Mouse (Mus musculus): ENCODE results near the gene Gltpd2. TPM values are rescaled to one million over a fixed set of nuclear protein-coding genes. Genes with fewer than 3 reads are reported as not detected.
"Not testable (repeated sequence)": the region's sequence is repeated elsewhere in the genome, so short reads cannot be mapped to it uniquely, and the experiment has no call there.

Gltpd2 gene
- polyA plus RNA-seq, 1 experiment from 2014 or later, result 1.1 TPM

DNA sequence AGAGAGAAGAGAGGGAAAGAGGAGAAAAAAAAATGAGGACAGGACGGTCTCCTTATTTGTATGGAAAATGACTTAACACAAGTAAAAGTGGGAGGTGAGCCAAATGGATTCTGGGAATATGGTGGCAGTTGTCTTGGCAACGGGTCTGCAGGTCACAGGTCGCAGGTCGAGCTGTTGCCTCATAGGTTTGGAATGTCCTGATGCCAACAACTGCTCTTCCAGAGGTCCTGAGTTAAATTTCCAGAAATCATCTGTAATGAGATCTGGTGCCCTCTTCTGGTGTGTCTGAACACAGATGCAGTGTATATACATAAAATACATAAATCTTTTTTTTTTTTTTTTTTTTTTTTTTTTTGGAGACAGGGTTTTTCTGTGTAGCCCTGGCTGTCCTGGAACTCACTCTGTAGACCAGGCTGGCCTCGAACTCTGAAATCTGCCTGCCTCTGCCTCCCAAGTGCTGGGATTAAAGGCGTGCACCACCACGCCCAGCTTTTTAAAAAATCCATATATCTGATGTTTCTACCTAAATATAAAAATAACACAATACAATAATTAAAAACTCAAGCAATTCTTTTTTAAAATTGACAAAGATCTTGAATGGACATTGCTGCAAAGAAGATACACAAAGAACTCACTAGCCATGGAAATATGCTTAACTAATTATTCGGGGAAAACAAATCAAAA, 4.5 kb downstream of the Gltpd2 start:
- not testable (repeated sequence) for H3K27me3 ChIP-seq; H3K9ac ChIP-seq; H3K9me3 ChIP-seq (replicated peaks); ATAC-seq (replicated peaks; ENCODE audit: low FRiP score); H3K27ac ChIP-seq; H3K4me2 ChIP-seq; H3K4me3 ChIP-seq (replicated peaks)
- Histone ChIP-seq H3K36me3 (peaks cover 25% of the 10 kb centered on the region), H3K4me1 (peaks cover 27% of the 10 kb centered on the region)
- WGBS, result 86% methylated on average over 8 of the region's 8 CpGs

GRCm38 (mm10) chr11:70524782-70525181, 5.8 kb downstream of the Gltpd2 start:
- H3K4me2 ChIP-seq, result peak overlapping the region; percentile 56
- H3K9ac ChIP-seq, result peak overlapping the region; percentile 39; the same call in 1 of the 2 replicates
- peak overlapping the region; percentile 73 for H3K4me3 ChIP-seq (replicated peaks)
- no peak overlapping the region for H3K27ac ChIP-seq
- no peaks in the 10 kb centered on the region for H3K9me3 ChIP-seq (replicated peaks)
- ATAC-seq (replicated peaks; ENCODE audit: low FRiP score), result peak; percentile 14; the same call in 1 of the 2 replicates
- 7% methylated on average over 8 of the region's 8 CpGs for WGBS
- peaks cover 37% of the 10 kb centered on the region for H3K36me3 ChIP-seq
- no peaks in the 10 kb centered on the region for H3K27me3 ChIP-seq
- H3K4me1 ChIP-seq, result peaks cover 19% of the 10 kb centered on the region

DNA sequence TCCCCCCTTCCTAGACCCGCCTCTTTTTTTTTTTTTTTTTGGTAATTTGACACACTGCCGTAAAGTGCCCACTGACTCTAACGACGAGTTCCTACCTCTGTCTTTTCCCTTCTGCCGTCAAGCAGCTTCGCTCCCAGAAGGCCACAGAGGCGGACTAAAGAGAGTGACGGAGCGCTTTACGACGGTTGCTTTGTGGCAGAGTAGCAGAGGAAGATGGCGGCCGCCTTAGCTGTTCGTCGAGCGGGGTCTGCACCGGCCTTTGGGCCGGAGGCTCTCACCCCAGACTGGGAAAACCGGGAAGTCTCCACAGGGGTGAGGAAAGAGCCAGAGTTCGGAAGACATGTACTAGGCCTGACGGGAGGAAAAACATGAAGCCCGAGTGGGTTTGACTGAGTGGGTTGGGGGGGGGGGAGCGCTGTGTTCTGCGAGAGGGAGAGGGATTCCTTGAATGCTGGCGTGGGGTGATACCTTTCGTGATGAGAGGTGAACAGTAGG, 6.2 kb downstream of the Gltpd2 start, which contains the start of gene Psmb6:
Gene Psmb6, plus strand, starts transcription at position 184 of the 495 bp plus-strand sequence.
- no peaks in the 10 kb centered on the region for H3K27me3 ChIP-seq
- ATAC-seq (replicated peaks; ENCODE audit: low FRiP score), result peak; percentile 92
- peak within 1 kb of the TSS; percentile 65 for H3K9ac ChIP-seq
- peak within 1 kb of the TSS; percentile 73 for H3K4me3 ChIP-seq (replicated peaks)
- H3K9me3 ChIP-seq (replicated peaks), result no peaks in the 10 kb centered on the region
- under 1% methylated on average over 25 of the region's 26 CpGs for WGBS
- H3K27ac ChIP-seq, result 0 out of 2 replicates have a peak within 1 kb of the TSS, but pooled peaks have one; percentile 49
- H3K4me2 ChIP-seq, result peak within 1 kb of the TSS; percentile 78
- H3K36me3 ChIP-seq, result peaks cover 37% of the 10 kb centered on the region
- peaks cover 15% of the 10 kb centered on the region for H3K4me1 ChIP-seq

DNA sequence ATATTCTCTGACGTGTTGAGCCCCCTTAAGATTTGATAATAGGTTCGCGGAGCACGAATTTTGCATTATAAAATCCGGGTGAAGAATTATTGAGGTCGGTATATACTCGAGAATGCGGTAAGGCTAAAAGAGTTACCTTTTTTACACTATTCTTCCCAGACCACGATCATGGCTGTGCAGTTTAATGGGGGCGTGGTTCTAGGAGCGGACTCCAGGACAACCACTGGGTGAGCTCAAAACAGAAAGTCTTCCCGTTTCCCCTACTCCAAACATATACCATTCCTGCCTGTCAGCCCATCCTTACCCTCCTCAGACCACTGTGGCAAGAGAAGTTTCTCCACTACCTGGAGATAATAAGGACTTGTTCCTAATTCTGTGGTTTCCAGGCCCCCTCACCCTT, 6.7 kb downstream of the Gltpd2 start:
- 2% methylated on average over 12 of the region's 12 CpGs for WGBS
- peak overlapping the region; percentile 78 for H3K4me2 ChIP-seq
- no peaks in the 10 kb centered on the region for H3K27me3 ChIP-seq
- ATAC-seq (replicated peaks; ENCODE audit: low FRiP score), result peak; percentile 58
- peaks cover 10% of the 10 kb centered on the region for H3K4me1 ChIP-seq
- H3K9ac ChIP-seq, result peak overlapping the region; percentile 65
- no peaks in the 10 kb centered on the region for H3K9me3 ChIP-seq (replicated peaks)
- H3K4me3 ChIP-seq (replicated peaks), result peak overlapping the region; percentile 73
- H3K27ac ChIP-seq, result no peak overlapping the region
- peaks cover 37% of the 10 kb centered on the region for H3K36me3 ChIP-seq

DNA sequence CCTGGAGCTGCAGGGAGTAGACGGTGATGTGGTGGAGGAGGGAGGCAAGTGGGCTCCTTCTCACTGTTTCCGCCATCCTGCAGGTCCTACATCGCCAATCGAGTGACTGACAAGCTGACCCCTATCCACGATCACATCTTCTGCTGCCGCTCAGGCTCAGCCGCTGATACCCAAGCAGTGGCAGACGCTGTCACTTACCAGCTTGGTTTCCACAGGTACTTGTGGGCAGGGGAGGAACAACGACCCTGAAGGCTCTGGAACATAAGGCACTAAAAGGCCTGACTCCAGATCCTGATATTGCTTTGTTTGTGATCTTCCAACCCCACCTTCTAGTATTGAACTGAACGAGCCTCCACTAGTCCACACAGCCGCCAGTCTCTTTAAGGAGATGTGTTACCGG, 7.2 kb downstream of the Gltpd2 start:
- H3K4me1 ChIP-seq, result peaks cover 9% of the 10 kb centered on the region
- no peaks in the 10 kb centered on the region for H3K9me3 ChIP-seq (replicated peaks)
- WGBS, result 84% methylated on average over 12 of the region's 12 CpGs
- peaks cover 37% of the 10 kb centered on the region for H3K36me3 ChIP-seq
- H3K9ac ChIP-seq, result peak overlapping the region; percentile 65; the same call in 1 of the 2 replicates
- no peak for ATAC-seq (replicated peaks; ENCODE audit: low FRiP score)
- H3K27ac ChIP-seq, result no peak overlapping the region
- peak overlapping the region; percentile 78 for H3K4me2 ChIP-seq
- H3K4me3 ChIP-seq (replicated peaks), result peak overlapping the region; percentile 73
- H3K27me3 ChIP-seq, result no peaks in the 10 kb centered on the region

DNA sequence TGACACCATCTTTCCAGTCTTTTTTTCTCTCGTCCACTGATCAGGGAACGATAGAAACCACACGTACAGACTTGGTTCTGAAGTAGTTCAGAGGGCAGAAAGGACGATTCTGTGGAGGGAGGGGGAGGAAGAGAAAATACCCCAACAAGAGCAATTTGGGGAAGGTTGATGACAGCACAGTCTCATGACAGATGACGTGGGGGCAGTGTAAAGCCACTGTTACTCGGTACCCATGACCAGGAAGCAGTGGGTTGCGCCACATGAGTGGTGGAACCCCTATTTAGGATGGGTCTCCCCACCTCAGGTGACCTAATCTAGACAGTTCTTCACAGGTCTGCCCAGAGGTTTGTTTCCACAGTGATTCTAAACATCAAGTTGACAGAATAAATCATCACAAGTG, 9.6 kb downstream of the Gltpd2 start:
- no peak overlapping the region for H3K4me3 ChIP-seq (replicated peaks)

GRCm38 (mm10) chr11:70531065-70531464, 12.1 kb downstream of the Gltpd2 start:
- not testable (repeated sequence) for H3K27ac ChIP-seq; H3K4me3 ChIP-seq (replicated peaks); H3K4me2 ChIP-seq; H3K9ac ChIP-seq; H3K27me3 ChIP-seq; H3K4me1 ChIP-seq; H3K9me3 ChIP-seq (replicated peaks); ATAC-seq (replicated peaks; ENCODE audit: low FRiP score)
- peaks cover 35% of the 10 kb centered on the region for H3K36me3 ChIP-seq
- 80% methylated on average over 2 of the region's 2 CpGs for WGBS

More for the DNA sequence above, 9.6 kb downstream of the Gltpd2 start:
- Histone ChIP-seq H3K4me1 (peaks cover 9% of the 10 kb centered on the region), H3K27ac (no peak overlapping the region), H3K9ac (no peak overlapping the region), H3K36me3 (peaks cover 37% of the 10 kb centered on the region), H3K4me2 (no peak overlapping the region), H3K9me3 (replicated peaks) (no peaks in the 10 kb centered on the region), H3K27me3 (no peaks in the 10 kb centered on the region)
- WGBS, result 85% methylated on average over 7 of the region's 7 CpGs
- ATAC-seq (replicated peaks; ENCODE audit: low FRiP score), result no peak

GRCm38 (mm10) chr11:70532839-70533238, 13.8 kb downstream of the Gltpd2 start, which contains the start of gene Gm40193:
Gene Gm40193 (minus strand): TSS chr11:70532939.
- H3K9ac ChIP-seq, result no peak within 1 kb of the TSS
- no peak within 1 kb of the TSS for H3K27ac ChIP-seq
- H3K27me3 ChIP-seq, result no peaks in the 10 kb centered on the region
- no peak within 1 kb of the TSS for H3K4me3 ChIP-seq (replicated peaks)
- H3K9me3 ChIP-seq (replicated peaks), result no peaks in the 10 kb centered on the region
- H3K36me3 ChIP-seq, result peaks cover 18% of the 10 kb centered on the region
- ATAC-seq (replicated peaks; ENCODE audit: low FRiP score), result no peak
- 82% methylated on average over 6 of the region's 6 CpGs for WGBS
- H3K4me1 ChIP-seq, result no peaks in the 10 kb centered on the region
- H3K4me2 ChIP-seq, result no peak within 1 kb of the TSS

DNA sequence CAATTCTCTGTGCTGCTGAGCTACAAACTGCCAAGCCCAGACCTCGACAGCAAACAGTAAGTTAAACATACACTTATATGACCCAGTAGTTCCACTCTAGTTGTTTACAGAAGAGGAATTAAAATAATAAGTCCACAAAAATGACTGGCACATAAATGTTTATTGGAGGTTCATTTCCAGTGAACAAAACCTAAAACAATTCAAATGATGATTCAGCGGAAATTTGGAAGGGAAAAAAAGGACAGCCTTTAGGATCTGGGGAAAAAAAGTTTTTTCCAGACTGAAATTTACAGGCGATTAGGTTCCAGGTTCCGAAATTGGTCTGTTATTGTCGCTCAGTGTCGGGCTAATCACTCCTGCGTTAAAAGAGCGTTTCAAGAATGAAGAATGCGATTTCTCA, 20.4 kb downstream of the Gltpd2 start:
- H3K4me1 ChIP-seq, result peaks cover 12% of the 10 kb centered on the region; the same call in 1 of the 2 replicates
- H3K4me2 ChIP-seq, result peak overlapping the region; percentile 94
- H3K9me3 ChIP-seq (replicated peaks), result no peaks in the 10 kb centered on the region
- peak overlapping the region; percentile 70 for H3K9ac ChIP-seq
- H3K4me3 ChIP-seq (replicated peaks), result peak overlapping the region; percentile 72
- H3K36me3 ChIP-seq, result no peaks in the 10 kb centered on the region
- WGBS, result 15% methylated on average over 9 of the region's 9 CpGs
- peaks cover 3% of the 10 kb centered on the region; the same call in 1 of the 2 replicates for H3K27me3 ChIP-seq
- ATAC-seq (replicated peaks; ENCODE audit: low FRiP score), result no peak
- H3K27ac ChIP-seq, result 0 out of 2 replicates have a peak overlapping the region, but pooled peaks have one; percentile 39

DNA sequence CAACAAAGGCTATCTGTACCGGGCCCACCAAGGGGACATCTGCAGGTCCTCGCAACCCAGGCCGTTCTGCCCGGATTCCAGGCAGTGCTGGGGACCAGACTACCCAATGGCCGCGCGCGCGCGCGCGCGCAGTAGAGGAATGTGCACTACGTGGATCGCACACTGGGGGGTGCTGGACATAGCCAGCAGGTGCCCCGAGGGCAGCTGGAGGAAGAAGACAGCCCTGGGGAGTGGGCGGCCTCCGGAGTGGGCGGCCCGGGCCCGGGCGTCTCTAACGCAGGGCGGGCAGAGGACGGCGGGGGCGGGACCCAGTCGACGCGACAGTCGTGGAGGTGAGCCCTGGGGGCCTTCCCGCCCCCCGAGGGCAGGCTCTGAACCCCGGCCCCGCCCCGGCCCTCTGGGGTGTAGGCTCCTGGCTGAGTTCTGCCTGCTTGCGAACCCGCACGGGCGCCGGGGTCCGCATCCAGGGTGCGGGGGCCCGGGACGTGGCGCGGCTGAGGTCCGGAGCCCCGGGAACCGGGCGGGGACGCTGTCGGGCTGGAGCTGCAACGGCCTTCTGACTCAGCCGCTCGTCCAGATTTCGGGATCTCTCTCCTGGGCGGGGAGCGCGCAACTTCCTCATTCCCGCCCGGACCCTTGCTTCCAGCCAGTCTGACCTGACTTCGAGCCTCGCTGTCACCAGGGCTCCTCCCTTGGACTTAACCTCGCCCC, 21.0 kb downstream of the Gltpd2 start, which contains the start of gene Pld2:
Gene Pld2, plus strand, starts transcription at position 188 of the 711 bp plus-strand sequence.
- Histone ChIP-seq H3K4me3 (replicated peaks) (peak within 1 kb of the TSS; percentile 72), H3K36me3 (no peaks in the 10 kb centered on the region), H3K27me3 (peaks cover 3% of the 10 kb centered on the region; the same call in 1 of the 2 replicates), H3K4me1 (peaks cover 12% of the 10 kb centered on the region; the same call in 1 of the 2 replicates), H3K9me3 (replicated peaks) (no peaks in the 10 kb centered on the region), H3K9ac (peak within 1 kb of the TSS; percentile 70), H3K27ac (peak within 1 kb of the TSS; percentile 60; the same call in 1 of the 2 replicates), H3K4me2 (peak within 1 kb of the TSS; percentile 94)
- WGBS, result under 1% methylated on average over 65 of the region's 65 CpGs
- ATAC-seq (replicated peaks; ENCODE audit: low FRiP score), result peak; percentile 94

- no peak overlapping the region for H3K9ac ChIP-seq
- no peak for ATAC-seq (replicated peaks; ENCODE audit: low FRiP score)
- WGBS, result 88% methylated on average over 7 of the region's 7 CpGs
Observed at GRCm38 (mm10) chr11:70540928-70541327, 21.9 kb downstream of the Gltpd2 start.

More at GRCm38 (mm10) chr11:70540928-70541327, 21.9 kb downstream of the Gltpd2 start:
- Histone ChIP-seq H3K4me2 (peak overlapping the region; percentile 94), H3K9me3 (replicated peaks) (no peaks in the 10 kb centered on the region), H3K27ac (no peak overlapping the region), H3K4me3 (replicated peaks) (peak overlapping the region; percentile 72), H3K27me3 (peaks cover 3% of the 10 kb centered on the region; the same call in 1 of the 2 replicates), H3K36me3 (no peaks in the 10 kb centered on the region), H3K4me1 (peaks cover 12% of the 10 kb centered on the region; the same call in 1 of the 2 replicates)

Data from kidney, embryonic 15.5 days (tissue).